Mouse (Mus musculus) embryo, embryonic 11 days (tissue): Measurements from ENCODE around the gene Asphd1.
"Not testable (repeated sequence)": the region's sequence is repeated elsewhere in the genome, so short reads cannot be mapped to it uniquely, and the experiment has no call there.

Experiments used
- DNase-seq: peaks from one replicate; pipeline ENCODE4 v3.0.0-alpha.2; 2015

Asphd1 gene

GRCm38 (mm10) chr7:126950647-126951615 is 1.5 kb upstream of the Asphd1 start:
- no peak for DNase-seq

GRCm38 (mm10) chr7:126949793-126950646 is 638 bp upstream of the Asphd1 start, which contains the start of gene Sez6l2:
Sez6l2 (plus strand) TSS chr7:126950563.
- DNase-seq = peak; percentile 94

GRCm38 (mm10) chr7:126948626-126949025 is 756 bp downstream of the Asphd1 start:
- no peak for DNase-seq

GRCm38 (mm10) chr7:126946530-126946929 is 2.9 kb downstream of the Asphd1 start:
- DNase-seq = no peak

- no peak for DNase-seq
Measured at GRCm38 (mm10) chr7:126941801-126942200, 7.6 kb downstream of the Asphd1 start.

GRCm38 (mm10) chr7:126941171-126941570 is 8.2 kb downstream of the Asphd1 start:
- no peak for DNase-seq

- no peak for DNase-seq
Measured at GRCm38 (mm10) chr7:126932652-126933051, 16.7 kb downstream of the Asphd1 start.

- no peak for DNase-seq
Measured at GRCm38 (mm10) chr7:126929046-126929445, 20.3 kb downstream of the Asphd1 start.

- DNase-seq = peak; percentile 95
Measured at GRCm38 (mm10) chr7:126928384-126929037, 20.9 kb downstream of the Asphd1 start, which contains the start of gene Kctd13. Kctd13 (plus strand) TSS chr7:126928879.

- no peak for DNase-seq
Measured at GRCm38 (mm10) chr7:126926299-126926698, 23.1 kb downstream of the Asphd1 start.

- peak; percentile 24 for DNase-seq
Measured at GRCm38 (mm10) chr7:126923999-126924398, 25.4 kb downstream of the Asphd1 start.

- peak; percentile 72 for DNase-seq
Measured at GRCm38 (mm10) chr7:126922624-126923060, 26.7 kb downstream of the Asphd1 start, which contains the start of gene Tmem219. Tmem219 (minus strand) TSS chr7:126922917.

GRCm38 (mm10) chr7:126921563-126921962 is 27.8 kb downstream of the Asphd1 start:
- no peak for DNase-seq

- no peak for DNase-seq
Measured at GRCm38 (mm10) chr7:126919973-126920372, 29.4 kb downstream of the Asphd1 start.

- not testable (repeated sequence) for DNase-seq
Measured at GRCm38 (mm10) chr7:126918356-126918755, 31.0 kb downstream of the Asphd1 start.

- no peak for DNase-seq
Measured at GRCm38 (mm10) chr7:126914844-126915243, 34.5 kb downstream of the Asphd1 start.

- DNase-seq = no peak
Measured at GRCm38 (mm10) chr7:126905590-126905989, 43.8 kb downstream of the Asphd1 start.

- not testable (repeated sequence) for DNase-seq
Measured at GRCm38 (mm10) chr7:126899781-126900180, 49.6 kb downstream of the Asphd1 start.

- peak; percentile 96 for DNase-seq
Measured at GRCm38 (mm10) chr7:126898102-126898990, 51.0 kb downstream of the Asphd1 start.

- no peak for DNase-seq
Measured at GRCm38 (mm10) chr7:126897390-126898101, 51.8 kb downstream of the Asphd1 start.

GRCm38 (mm10) chr7:126896912-126897311 is 52.5 kb downstream of the Asphd1 start:
- DNase-seq = no peak
